Mouse (Mus musculus) midbrain, embryonic 16.5 days (tissue): Measurements from ENCODE around the gene Hist1h3b. TPM values are rescaled to one million over a fixed set of nuclear protein-coding genes. Genes with fewer than 3 reads are reported as not detected.
"Not testable (repeated sequence)": the region's sequence is repeated elsewhere in the genome, so short reads cannot be mapped to it uniquely, and the experiment has no call there.

Experiments used
- ATAC-seq: fragments of 200-750 bp; cut with Nextera tagmentation; 2 replicates; pipeline ENCODE4 v1.8.0; 2017; ENCODE audit warnings: moderate TSS enrichment
- H3K27ac ChIP-seq: fragments of 300-500 bp; sonication (generic); 2 replicates; pipeline ENCODE4 v1.5.1; 2014; ENCODE audit warnings: mild to moderate bottlenecking, low read length, mixed read lengths
- H3K27me3 ChIP-seq: fragments of 300-500 bp; sonication (generic); 2 replicates; pipeline ENCODE4 v1.6.1; 2014; ENCODE audit warnings: low read depth, low read length, mixed read lengths; ENCODE audit not compliant: control insufficient read depth, insufficient read depth
- H3K36me3 ChIP-seq: fragments of 300-500 bp; sonication (generic); 2 replicates; pipeline ENCODE4 v1.6.1; 2014; ENCODE audit warnings: mild to moderate bottlenecking, low read length, moderate library complexity, mixed read lengths; ENCODE audit not compliant: control insufficient read depth, insufficient read depth
- H3K4me1 ChIP-seq: fragments of 300-500 bp; sonication (generic); 2 replicates; pipeline ENCODE4 v1.6.1; 2014; ENCODE audit warnings: mild to moderate bottlenecking, low read length, mixed read lengths; ENCODE audit not compliant: control insufficient read depth, insufficient read depth
- H3K4me2 ChIP-seq: fragments of 300-500 bp; sonication (generic); 2 replicates; pipeline ENCODE4 v1.6.1; 2014; ENCODE audit warnings: mild to moderate bottlenecking, low read length, mixed read lengths
- H3K4me3 ChIP-seq: fragments of 300-500 bp; sonication (generic); 2 replicates; pipeline ENCODE4 v1.5.1; 2014; ENCODE audit warnings: low read depth, mild to moderate bottlenecking, low read length, moderate library complexity, mixed read lengths
- H3K9ac ChIP-seq: fragments of 300-500 bp; sonication (generic); 2 replicates; pipeline ENCODE4 v1.6.1; 2014; ENCODE audit warnings: low read depth, low read length, mixed read lengths
- H3K9me3 ChIP-seq: fragments of 300-500 bp; sonication (generic); replicated peaks from 2 replicates; pipeline ENCODE4 v1.6.1; 2014; ENCODE audit warnings: mild to moderate bottlenecking, low read length, mixed read lengths; ENCODE audit not compliant: control insufficient read depth, poor library complexity, severe bottlenecking
- WGBS: fragments of 180-500 bp; shearing (Covaris S2); extraction: QIAGEN DNeasy Blood & Tissue Kit; methylation state at CpG from one replicate; pipeline ENCODE4 v1.1.7; 2014; 5-methylcytosine and 5-hydroxymethylcytosine counted together
- polyA plus RNA-seq: library from polyadenylated mRNA; unstranded; fragments of >200 nt; fragmentation: Nextera tagmentation; extraction: Ambion mirVana; gene quantifications from 2 replicates; pipeline ENCODE4 v1.2.1, GENCODE M21; 2015

The Hist1h3b gene
- polyA plus RNA-seq, 1 experiment from 2014 or later, result 1.1 TPM

GRCm38 (mm10) chr13:23742007-23742406 lies 10.1 kb upstream of the Hist1h3b start:
- H3K9ac ChIP-seq, result no peak overlapping the region
- no peaks in the 10 kb centered on the region for H3K9me3 ChIP-seq
- H3K27ac ChIP-seq, result no peak overlapping the region

GRCm38 (mm10) chr13:23743215-23743614 lies 8.9 kb upstream of the Hist1h3b start:
- Histone ChIP-seq H3K4me2 (no peak overlapping the region), H3K9me3 (no peaks in the 10 kb centered on the region), H3K4me3 (no peak overlapping the region), H3K4me1 (peaks cover 22% of the 10 kb centered on the region), H3K36me3 (no peaks in the 10 kb centered on the region), H3K27ac (no peak overlapping the region), H3K27me3 (no peaks in the 10 kb centered on the region), H3K9ac (no peak overlapping the region)
- ATAC-seq, result no peak
- WGBS, result 82% methylated on average over 5 of the region's 5 CpGs

More at GRCm38 (mm10) chr13:23742007-23742406, 10.1 kb upstream of the Hist1h3b start:
- Histone ChIP-seq H3K27me3 (no peaks in the 10 kb centered on the region), H3K36me3 (no peaks in the 10 kb centered on the region), H3K4me3 (no peak overlapping the region), H3K4me1 (peaks cover 17% of the 10 kb centered on the region), H3K4me2 (no peak overlapping the region)
- no peak for ATAC-seq

DNA sequence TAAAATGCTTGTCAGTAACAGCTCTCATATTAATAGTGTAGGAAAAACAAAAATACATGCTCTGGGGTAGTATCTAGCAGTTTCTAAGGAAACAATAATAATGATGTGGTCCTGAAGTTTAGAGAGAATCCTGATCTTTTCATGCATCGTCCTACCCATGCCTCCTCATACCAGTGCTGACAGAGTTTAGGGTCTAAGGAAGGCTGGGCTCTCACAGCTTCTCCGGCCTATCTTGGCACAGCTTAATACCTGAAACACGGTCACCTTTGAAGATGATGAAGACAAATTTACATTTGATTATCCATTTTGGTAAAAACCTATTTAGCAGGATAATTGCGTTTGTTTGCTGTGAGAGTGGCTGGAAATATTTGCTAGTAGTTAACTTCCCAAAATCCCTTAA lies 8.1 kb upstream of the Hist1h3b start:
- no peaks in the 10 kb centered on the region for H3K9me3 ChIP-seq
- 39% methylated on average over 4 of the region's 4 CpGs for WGBS
- H3K4me2 ChIP-seq, result no peak overlapping the region
- no peak overlapping the region for H3K4me3 ChIP-seq
- H3K27ac ChIP-seq, result no peak overlapping the region
- no peak overlapping the region for H3K9ac ChIP-seq
- no peaks in the 10 kb centered on the region for H3K27me3 ChIP-seq
- no peaks in the 10 kb centered on the region for H3K36me3 ChIP-seq
- H3K4me1 ChIP-seq, result peaks cover 20% of the 10 kb centered on the region
- no peak for ATAC-seq

- H3K27ac ChIP-seq, result no peak overlapping the region
- H3K27me3 ChIP-seq, result no peaks in the 10 kb centered on the region
- peak overlapping the region; percentile 84 for H3K4me2 ChIP-seq
- no peaks in the 10 kb centered on the region for H3K36me3 ChIP-seq
- ATAC-seq, result no peak
- H3K4me1 ChIP-seq, result peaks cover 20% of the 10 kb centered on the region
- no peaks in the 10 kb centered on the region for H3K9me3 ChIP-seq
- WGBS, result 2% methylated on average over 13 of the region's 36 CpGs
- peak overlapping the region; percentile 43 for H3K4me3 ChIP-seq
- no peak overlapping the region for H3K9ac ChIP-seq
These were observed 7.4 kb upstream of the Hist1h3b start for GRCm38 (mm10) chr13:23744421-23745380.

- H3K9me3 ChIP-seq, result no peaks in the 10 kb centered on the region
- peak; percentile 72 for ATAC-seq
- H3K4me2 ChIP-seq, result peak within 1 kb of the TSS; percentile 84
- H3K36me3 ChIP-seq, result no peaks in the 10 kb centered on the region
- peak within 1 kb of the TSS; percentile 43 for H3K4me3 ChIP-seq
- peak within 1 kb of the TSS; percentile 46; the same call in 1 of the 2 replicates for H3K9ac ChIP-seq
- WGBS, result under 1% methylated on average over 22 of the region's 28 CpGs
- H3K27ac ChIP-seq, result peak within 1 kb of the TSS; percentile 95
- peaks cover 14% of the 10 kb centered on the region for H3K4me1 ChIP-seq
- H3K27me3 ChIP-seq, result no peaks in the 10 kb centered on the region
These were observed 6.5 kb upstream of the Hist1h3b start, which contains the start of gene Hist1h3c for GRCm38 (mm10) chr13:23745381-23746161. Gene Hist1h3c (minus strand): TSS chr13:23745602.

GRCm38 (mm10) chr13:23746201-23747080 lies 5.6 kb upstream of the Hist1h3b start, which contains the start of gene Hist1h2bb:
Gene Hist1h2bb (plus strand): TSS chr13:23746734.
- not testable (repeated sequence) for H3K9me3 ChIP-seq, H3K27me3 ChIP-seq, H3K36me3 ChIP-seq
- Histone ChIP-seq H3K9ac (peak within 1 kb of the TSS; percentile 46), H3K4me1 (peaks cover 11% of the 10 kb centered on the region), H3K27ac (peak within 1 kb of the TSS; percentile 95), H3K4me2 (peak within 1 kb of the TSS; percentile 84), H3K4me3 (peak within 1 kb of the TSS; percentile 43)
- under 1% methylated on average over 35 of the region's 58 CpGs for WGBS
- ATAC-seq, result peak; percentile 94

GRCm38 (mm10) chr13:23747081-23747891 lies 4.8 kb upstream of the Hist1h3b start:
- Histone ChIP-seq H3K27ac (peak overlapping the region; percentile 85), H3K9me3 (no peaks in the 10 kb centered on the region), H3K9ac (peak overlapping the region; percentile 34), H3K36me3 (no peaks in the 10 kb centered on the region), H3K27me3 (no peaks in the 10 kb centered on the region), H3K4me2 (peak overlapping the region; percentile 84), H3K4me3 (peak overlapping the region; percentile 43), H3K4me1 (peaks cover 15% of the 10 kb centered on the region)
- peak; percentile 11 for ATAC-seq
- 3% methylated on average over 10 of the region's 13 CpGs for WGBS

DNA sequence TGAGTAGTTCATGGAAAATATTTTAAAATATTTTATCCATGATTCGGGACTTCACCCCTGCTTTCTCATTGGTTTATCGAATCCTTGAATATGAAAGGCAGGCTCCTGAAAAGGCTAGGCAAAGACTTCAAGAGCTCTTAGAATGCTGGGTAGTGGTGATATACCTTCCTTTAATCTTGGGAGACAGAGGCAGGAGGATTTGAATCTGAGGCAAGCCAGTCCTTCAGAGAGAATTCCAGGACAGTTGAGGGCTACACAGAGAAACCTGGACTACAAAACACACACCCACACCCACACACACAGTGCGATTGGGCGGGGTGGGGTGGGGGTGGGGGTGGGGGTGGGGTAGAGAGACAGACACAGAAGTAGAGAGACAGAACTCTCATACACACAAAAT lies 4.2 kb upstream of the Hist1h3b start:
- Histone ChIP-seq H3K9me3 (no peaks in the 10 kb centered on the region), H3K36me3 (no peaks in the 10 kb centered on the region), H3K4me2 (no peak overlapping the region), H3K9ac (no peak overlapping the region), H3K4me1 (peaks cover 19% of the 10 kb centered on the region), H3K27ac (no peak overlapping the region), H3K27me3 (no peaks in the 10 kb centered on the region), H3K4me3 (no peak overlapping the region)
- ATAC-seq, result no peak
- WGBS, result 6% methylated on average over 4 of the region's 4 CpGs
